Comparison of ENCODE assay signal across 8 mouse cellular contexts in the genomic region with DNA sequence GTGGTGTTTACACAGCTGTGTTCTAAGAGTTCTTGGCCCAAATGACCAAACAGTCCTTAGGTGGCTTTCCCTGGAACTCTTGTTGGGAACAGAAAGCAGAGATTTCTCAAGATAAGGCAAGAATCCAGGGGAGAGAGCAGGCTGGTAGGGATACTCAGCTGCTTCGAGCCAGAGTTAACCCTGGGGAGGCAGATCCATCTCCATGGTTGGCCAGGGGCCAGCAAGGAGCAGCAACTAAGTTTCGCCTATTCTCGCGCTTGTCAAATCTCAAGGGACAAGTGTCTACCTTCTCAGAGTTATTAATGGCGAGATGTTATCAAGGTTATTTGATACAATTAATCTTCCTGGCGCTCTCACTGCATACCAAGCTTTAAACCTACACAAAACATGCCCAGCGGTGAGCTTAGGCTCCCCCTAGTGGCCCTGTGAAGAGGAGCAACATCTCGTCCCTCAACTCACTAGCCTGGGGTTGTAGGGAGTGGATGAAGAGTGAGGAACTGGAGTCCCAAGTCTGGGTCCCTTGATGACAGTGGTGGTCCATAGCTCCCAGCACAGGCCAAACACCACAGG. TPM values are rescaled to one million over a fixed set of nuclear protein-coding genes. Genes with fewer than 3 reads are reported as not detected.
DNase-seq lines count a peak whose midpoint lies in the region; ATAC-seq and TF ChIP-seq lines count a peak whose summit lies in the region.

No protein-coding gene starts in this region.

- ATAC-seq in lung, embryonic 15.5 days (ENCODE audit: borderline replicate concordance, extremely low read depth, low FRiP score, low TSS enrichment) = peak; percentile 64; the same call in 1 of the 2 replicates

- H3K4me3 ChIP-seq in embryonic fibroblast, embryonic 13.5 days (ENCODE audit: insufficient read depth, low read length) = no peak overlapping the region
- H3K4me3 ChIP-seq in lung, embryonic 15.5 days = no peak overlapping the region
- H3K4me3 ChIP-seq in small intestine, adult 2 months (ENCODE audit: low read depth, low read length) = no peak overlapping the region

- DNase-seq in gastrocnemius, adult 18-20 months (ENCODE audit: low spot score) = peak; percentile 35
- no peak for DNase-seq in gastrocnemius, adult 8-10 months (ENCODE audit: low spot score in 2 of 2)
- peak; percentile 77 for DNase-seq in 3T3-L1 (ENCODE audit: low read depth, low spot score)
- peak; percentile 56 for DNase-seq in adrenal gland, postnatal 25 days
- DNase-seq in induced T-regulatory cell, adult 2 months (ENCODE audit: low read depth) = peak; percentile 77

- no peak overlapping the region for H3K9ac ChIP-seq in lung, embryonic 15.5 days

- H3K4me1 ChIP-seq in embryonic fibroblast, embryonic 13.5 days (ENCODE audit: control insufficient read depth, insufficient read depth, low read length) = no peaks in the 10 kb centered on the region
- H3K4me1 ChIP-seq in lung, embryonic 15.5 days = no peaks in the 10 kb centered on the region
- no peaks in the 10 kb centered on the region for H3K4me1 ChIP-seq in small intestine, adult 2 months (ENCODE audit: control insufficient read depth, insufficient read depth, insufficient read length, low read length)

- 33% methylated on average over 8 of the region's 8 CpGs for WGBS in lung, embryonic 15.5 days
- WGBS in small intestine, adult 2 months = 35% methylated on average over 8 of the region's 8 CpGs

- peak; percentile 69 for TF ChIP-seq CTCF in embryonic fibroblast, embryonic 13.5 days (IDR thresholded peaks at IDR 0.05; ENCODE audit: borderline replicate concordance, insufficient read depth, low read length)
- TF ChIP-seq CTCF in small intestine, adult 2 months (IDR thresholded peaks at IDR 0.05; ENCODE audit: extremely low read depth, insufficient read length, insufficient replicate concordance, low read depth, low read length) = peak; percentile 84; the same call in 1 of the 2 replicates

- H3K27me3 ChIP-seq in lung, embryonic 15.5 days = no peaks in the 10 kb centered on the region
- H3K27me3 ChIP-seq in small intestine, adult 2 months (ENCODE audit: control insufficient read depth, insufficient read depth, low read length) = no peaks in the 10 kb centered on the region

- no peak overlapping the region for H3K4me2 ChIP-seq in lung, embryonic 15.5 days

- H3K36me3 ChIP-seq in lung, embryonic 15.5 days = 0 out of 2 replicates have a peak, but pooled peaks cover 3% of the 10 kb centered on the region
- H3K36me3 ChIP-seq in small intestine, adult 2 months (ENCODE audit: control insufficient read depth, insufficient read depth, low read length) = peaks cover 53% of the 10 kb centered on the region

- H3K9me3 ChIP-seq in lung, embryonic 15.5 days = no peaks in the 10 kb centered on the region

- TF ChIP-seq POLR2A in embryonic fibroblast, embryonic 13.5 days (IDR thresholded peaks at IDR 0.05; ENCODE audit: low read depth, low read length) = no peak
- no peak for TF ChIP-seq POLR2A in small intestine, adult 2 months (IDR thresholded peaks at IDR 0.05; ENCODE audit: low read depth, low read length)

- no peak overlapping the region for H3K27ac ChIP-seq in embryonic fibroblast, embryonic 13.5 days (ENCODE audit: insufficient read depth, low read length)
- no peak overlapping the region for H3K27ac ChIP-seq in lung, embryonic 15.5 days
- H3K27ac ChIP-seq in small intestine, adult 2 months (ENCODE audit: insufficient read depth, low read depth, low read length) = no peak overlapping the region

RNA-seq across cellular contexts. Expression of a gene that starts 6.9 kb away (rescaled TPM):
- total RNA-seq in gastrocnemius, adult 18-20 months (2021) = 10 to 100 TPM; 16.5 to 30.9 TPM
- 10 to 100 TPM; 19.5 to 24.6 (median 21.4) TPM for total RNA-seq in gastrocnemius, adult 8-10 months (2022)
- total RNA-seq in adrenal gland, postnatal 25 days (2021) = 6.6 and 6.9 TPM in 2 replicates
- polyA plus RNA-seq in embryonic fibroblast, embryonic 13.5 days (2011; ENCODE audit: insufficient read length, low read depth, missing spikeins) = 12.0 and 13.1 TPM in 2 replicates
- polyA plus RNA-seq in lung, embryonic 15.5 days (2015; fragmentation: Nextera tagmentation; extraction: Ambion mirVana) = 3.4 and 3.8 TPM in 2 replicates
- 4.7 and 6.5 TPM in 2 replicates for polyA plus RNA-seq in small intestine, adult 2 months (2012; rRNA removed)

RNA-seq across cellular contexts. Expression of a gene that starts 10.6 kb away (rescaled TPM):
- total RNA-seq in gastrocnemius, adult 18-20 months (2021) = 10 to 100 TPM; 15.8 to 17.0 TPM
- total RNA-seq in gastrocnemius, adult 8-10 months (2022) = 10 to 100 TPM; 11.6 to 17.3 (median 13.2) TPM
- 125 and 128 TPM in 2 replicates for total RNA-seq in adrenal gland, postnatal 25 days (2021)
- polyA plus RNA-seq in embryonic fibroblast, embryonic 13.5 days (2011; ENCODE audit: insufficient read length, low read depth, missing spikeins) = 75.4 and 97.1 TPM in 2 replicates
- 47.7 and 52.1 TPM in 2 replicates for polyA plus RNA-seq in lung, embryonic 15.5 days (2015; fragmentation: Nextera tagmentation; extraction: Ambion mirVana)
- 187 and 452 TPM in 2 replicates for polyA plus RNA-seq in small intestine, adult 2 months (2012; rRNA removed)

RNA-seq across cellular contexts. Expression of a gene that starts 26.3 kb away (rescaled TPM):
- total RNA-seq in gastrocnemius, adult 18-20 months (2021) = 10 to 100 TPM in 1 of 2 experiments, 1 to 10 TPM in 1; 9.1 to 20.5 TPM
- 10 to 100 TPM in 3 of 4 experiments, 1 to 10 TPM in 1; 7.3 to 18.4 (median 14.0) TPM for total RNA-seq in gastrocnemius, adult 8-10 months (2022)
- 3.9 and 4.1 TPM in 2 replicates for total RNA-seq in adrenal gland, postnatal 25 days (2021)
- 11.7 and 12.6 TPM in 2 replicates for polyA plus RNA-seq in embryonic fibroblast, embryonic 13.5 days (2011; ENCODE audit: insufficient read length, low read depth, missing spikeins)
- 9.8 and 10.2 TPM in 2 replicates for polyA plus RNA-seq in lung, embryonic 15.5 days (2015; fragmentation: Nextera tagmentation; extraction: Ambion mirVana)
- 1.4 and 2.4 TPM in 2 replicates for polyA plus RNA-seq in small intestine, adult 2 months (2012; rRNA removed)

RNA-seq across cellular contexts. Expression of a gene that starts 26.5 kb away (rescaled TPM):
- total RNA-seq in gastrocnemius, adult 18-20 months (2021) = under 1 TPM; 0.17 to 0.27 TPM
- total RNA-seq in gastrocnemius, adult 8-10 months (2022) = under 1 TPM; 0.11 to 0.36 (median 0.15) TPM
- 0.33 and 0.82 TPM in 2 replicates for total RNA-seq in adrenal gland, postnatal 25 days (2021)
- polyA plus RNA-seq in embryonic fibroblast, embryonic 13.5 days (2011; ENCODE audit: insufficient read length, low read depth, missing spikeins) = 0.68 and 0.86 TPM in 2 replicates
- 0.37 and 0.39 TPM in 2 replicates for polyA plus RNA-seq in lung, embryonic 15.5 days (2015; fragmentation: Nextera tagmentation; extraction: Ambion mirVana)
- polyA plus RNA-seq in small intestine, adult 2 months (2012; rRNA removed) = 0.06 TPM in 2 replicates

RNA-seq across cellular contexts. Expression of a gene that starts 42.4 kb away (rescaled TPM):
- total RNA-seq in gastrocnemius, adult 18-20 months (2021) = 10 to 100 TPM; 31.0 to 31.8 TPM
- total RNA-seq in gastrocnemius, adult 8-10 months (2022) = 10 to 100 TPM; 25.1 to 33.5 (median 29.8) TPM
- 58.3 and 73.6 TPM in 2 replicates for total RNA-seq in adrenal gland, postnatal 25 days (2021)
- 146 and 152 TPM in 2 replicates for polyA plus RNA-seq in embryonic fibroblast, embryonic 13.5 days (2011; ENCODE audit: insufficient read length, low read depth, missing spikeins)
- 76.2 and 78.1 TPM in 2 replicates for polyA plus RNA-seq in lung, embryonic 15.5 days (2015; fragmentation: Nextera tagmentation; extraction: Ambion mirVana)
- 11.2 and 17.8 TPM in 2 replicates for polyA plus RNA-seq in small intestine, adult 2 months (2012; rRNA removed)

Comparison
In these comparisons a context has a peak if more than half of its experiments do, and no peak if none do; other contexts are left out.
1. DNase-seq: peak in gastrocnemius, adult 18-20 months (single experiment), 3T3-L1 (single experiment), adrenal gland, postnatal 25 days (single experiment) and induced T-regulatory cell, adult 2 months (single experiment); none in gastrocnemius, adult 8-10 months (0 of 2).